Mouse (Mus musculus) CD4-positive helper T cell, adult 2 months (primary cell): Measurements from ENCODE around the gene Mdp1.

Experiments
- DNase-seq: peaks from one replicate; pipeline ENCODE4 v3.0.0-alpha.2; 2012; ENCODE audit warnings: low read depth, missing footprints, low spot score

Mdp1 gene

GRCm38 (mm10) chr14:55659960-55660573, at the start of gene Mdp1:
Gene Mdp1 (minus strand): TSS chr14:55660508.
- peak; percentile 90 for DNase-seq

- DNase-seq: no peak
Observed at GRCm38 (mm10) chr14:55709509-55709908, 49.2 kb upstream of the Mdp1 start.

- no peak for DNase-seq
Observed at GRCm38 (mm10) chr14:55707397-55707796, 47.1 kb upstream of the Mdp1 start.

GRCm38 (mm10) chr14:55706051-55706600, 45.8 kb upstream of the Mdp1 start:
- DNase-seq: no peak

- no peak for DNase-seq
Observed at GRCm38 (mm10) chr14:55702761-55703160, 42.5 kb upstream of the Mdp1 start.

GRCm38 (mm10) chr14:55701131-55701530, 40.8 kb upstream of the Mdp1 start:
- no peak for DNase-seq

- DNase-seq: no peak
Observed at GRCm38 (mm10) chr14:55697226-55697625, 36.9 kb upstream of the Mdp1 start.

GRCm38 (mm10) chr14:55689433-55689832, 29.1 kb upstream of the Mdp1 start:
- DNase-seq: no peak

- no peak for DNase-seq
Observed at GRCm38 (mm10) chr14:55682118-55682493, 21.8 kb upstream of the Mdp1 start.

GRCm38 (mm10) chr14:55681160-55682117, 21.1 kb upstream of the Mdp1 start, which contains the start of gene Tinf2:
Gene Tinf2 (minus strand): TSS chr14:55681820.
- DNase-seq: peak; percentile 99

- no peak for DNase-seq
Observed at GRCm38 (mm10) chr14:55677615-55678014, 17.3 kb upstream of the Mdp1 start.

- no peak for DNase-seq
Observed at GRCm38 (mm10) chr14:55672741-55673060, 12.4 kb upstream of the Mdp1 start.

GRCm38 (mm10) chr14:55671833-55672740, 11.8 kb upstream of the Mdp1 start, which contains the start of the genes Gmpr2 and Nedd8:
Gene Gmpr2 (plus strand): TSS chr14:55671941.
Gene Nedd8 (minus strand): TSS chr14:55672124.
- DNase-seq: peak; percentile 96

GRCm38 (mm10) chr14:55671486-55671832, 11.2 kb upstream of the Mdp1 start:
- DNase-seq: no peak

GRCm38 (mm10) chr14:55660636-55661035, 328 bp upstream of the Mdp1 start:
- DNase-seq: no peak

- DNase-seq: no peak
Observed at GRCm38 (mm10) chr14:55658011-55658410, 2.3 kb downstream of the Mdp1 start.

GRCm38 (mm10) chr14:55656935-55657334, 3.4 kb downstream of the Mdp1 start:
- DNase-seq: no peak

GRCm38 (mm10) chr14:55651528-55651927, 8.8 kb downstream of the Mdp1 start:
- DNase-seq: no peak

- DNase-seq: no peak
Observed at GRCm38 (mm10) chr14:55649884-55650283, 10.4 kb downstream of the Mdp1 start, which contains the start of gene Tssk4. Gene Tssk4 (plus strand): TSS chr14:55650184.

- DNase-seq: peak; percentile 62
Observed at GRCm38 (mm10) chr14:55644261-55644888, 15.9 kb downstream of the Mdp1 start.
